Mouse (Mus musculus) embryonic facial prominence, embryonic 14.5 days (tissue): ENCODE measurements around the gene Gm28374. TPM values are rescaled to one million over a fixed set of nuclear protein-coding genes. Genes with fewer than 3 reads are reported as not detected.
A peak's percentile ranks its signal among the peaks of the same experiment; 100 is the strongest.

Source experiments
- ATAC-seq: fragments of 200-750 bp; cut with Nextera tagmentation; 2 replicates; pipeline ENCODE4 v1.8.0; 2017; ENCODE audit warnings: low read depth, moderate number of reproducible peaks, moderate TSS enrichment
- DNase-seq: peaks from one replicate; pipeline ENCODE4 v3.0.0-alpha.2; 2015; ENCODE audit warnings: low spot score
- H3K27ac ChIP-seq: fragments of 300-500 bp; sonication (generic); replicated peaks from 2 replicates; pipeline ENCODE4 v1.5.1; 2014; ENCODE audit warnings: low read depth, mild to moderate bottlenecking, low read length, moderate library complexity
- H3K27me3 ChIP-seq: fragments of 300-500 bp; sonication (generic); replicated peaks from 2 replicates; pipeline ENCODE4 v1.6.1; 2014; ENCODE audit warnings: low read length; ENCODE audit not compliant: control insufficient read depth, insufficient read depth
- H3K36me3 ChIP-seq: fragments of 300-500 bp; sonication (generic); 2 replicates; pipeline ENCODE4 v1.6.1; 2014; ENCODE audit warnings: low read length, mixed read lengths; ENCODE audit not compliant: control insufficient read depth, insufficient read depth
- H3K4me1 ChIP-seq: fragments of 300-500 bp; sonication (generic); 2 replicates; pipeline ENCODE4 v1.6.1; 2014; ENCODE audit warnings: antibody characterized with exemption, low read length; ENCODE audit not compliant: control insufficient read depth, insufficient read depth
- H3K4me2 ChIP-seq: fragments of 300-500 bp; sonication (generic); 2 replicates; pipeline ENCODE4 v1.6.1; 2014; ENCODE audit warnings: low read depth, mild to moderate bottlenecking, low read length, moderate library complexity, mixed read lengths
- H3K4me3 ChIP-seq: fragments of 300-500 bp; sonication (generic); 2 replicates; pipeline ENCODE4 v1.5.1; 2014; ENCODE audit warnings: low read depth, mild to moderate bottlenecking, low read length
- H3K9ac ChIP-seq: fragments of 300-500 bp; sonication (generic); 2 replicates; pipeline ENCODE4 v1.6.1; 2014; ENCODE audit warnings: low read depth, mild to moderate bottlenecking, low read length, moderate library complexity, mixed read lengths
- H3K9me3 ChIP-seq: fragments of 300-500 bp; sonication (generic); 2 replicates; pipeline ENCODE4 v1.6.1; 2016; ENCODE audit warnings: low read length; ENCODE audit not compliant: control insufficient read depth
- WGBS: fragments of 180-500 bp; shearing (Covaris S2); extraction: QIAGEN DNeasy Blood & Tissue Kit; methylation state at CpG from one replicate; pipeline ENCODE4 v1.1.7; 2014; 5-methylcytosine and 5-hydroxymethylcytosine counted together
- polyA plus RNA-seq: library from polyadenylated mRNA; unstranded; fragments of >200 nt; fragmentation: Nextera tagmentation; extraction: Ambion mirVana; gene quantifications from 2 replicates; pipeline ENCODE4 v1.2.1, GENCODE M21; 2014

Gm28374 gene
- polyA plus RNA-seq, 1 experiment from 2014 or later: 0.28 TPM

DNA sequence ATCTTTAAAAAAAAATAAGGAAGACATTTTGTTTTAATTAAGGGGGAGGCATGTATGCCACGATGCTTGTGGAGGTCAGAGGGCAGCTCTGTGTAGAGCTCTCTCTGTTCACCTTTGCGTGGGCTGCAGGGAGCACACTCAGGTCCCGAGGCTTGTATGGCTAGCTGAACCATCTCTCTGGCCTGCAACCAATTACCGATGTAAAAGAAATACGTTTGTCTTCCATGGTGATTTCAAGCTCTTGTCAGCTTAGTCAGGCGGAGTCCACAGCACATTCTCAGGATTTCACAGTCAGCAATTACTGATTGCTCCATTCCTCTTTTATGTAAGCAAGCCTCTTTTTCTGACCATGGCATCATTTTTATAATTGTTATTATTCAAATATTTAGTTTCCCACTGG, 19.1 kb upstream of the Gm28374 start:
- Histone ChIP-seq H3K9ac (peak overlapping the region; percentile 25; the same call in 1 of the 2 replicates), H3K27me3 (no peaks in the 10 kb centered on the region), H3K4me1 (no peaks in the 10 kb centered on the region), H3K4me3 (no peak overlapping the region), H3K36me3 (no peaks in the 10 kb centered on the region), H3K9me3 (no peaks in the 10 kb centered on the region), H3K4me2 (no peak overlapping the region), H3K27ac (no peak overlapping the region)
- WGBS: 26% methylated on average over 6 of the region's 6 CpGs
- ATAC-seq: no peak
- no peak for DNase-seq

DNA sequence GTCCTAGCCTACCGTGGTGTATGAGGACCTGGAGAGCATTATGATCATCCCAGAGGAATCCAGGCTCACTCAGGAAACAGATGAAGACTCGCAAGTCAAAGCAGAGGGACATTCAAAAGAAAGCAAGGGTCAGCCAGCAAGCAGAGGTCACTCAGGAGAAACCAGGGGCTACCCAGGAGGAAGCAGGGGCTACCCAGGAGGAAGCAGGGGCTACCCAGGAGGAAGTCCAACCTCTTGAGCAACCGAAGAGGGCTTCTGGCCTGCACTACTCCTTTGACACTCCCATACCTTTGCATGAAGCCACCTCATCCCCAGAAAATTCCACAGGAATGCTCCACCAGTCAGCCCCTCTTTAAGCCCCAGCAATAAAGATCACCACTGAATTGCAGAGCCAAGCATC, 15.8 kb upstream of the Gm28374 start:
- no peaks in the 10 kb centered on the region for H3K9me3 ChIP-seq
- no peak overlapping the region for H3K4me2 ChIP-seq
- no peak for ATAC-seq
- H3K27me3 ChIP-seq: no peaks in the 10 kb centered on the region
- H3K9ac ChIP-seq: no peak overlapping the region
- no peak overlapping the region for H3K4me3 ChIP-seq
- H3K36me3 ChIP-seq: peaks cover 13% of the 10 kb centered on the region; the same call in 1 of the 2 replicates
- no peak for DNase-seq
- H3K27ac ChIP-seq: no peak overlapping the region
- WGBS: 85% methylated on average over 3 of the region's 3 CpGs
- H3K4me1 ChIP-seq: no peaks in the 10 kb centered on the region

DNA sequence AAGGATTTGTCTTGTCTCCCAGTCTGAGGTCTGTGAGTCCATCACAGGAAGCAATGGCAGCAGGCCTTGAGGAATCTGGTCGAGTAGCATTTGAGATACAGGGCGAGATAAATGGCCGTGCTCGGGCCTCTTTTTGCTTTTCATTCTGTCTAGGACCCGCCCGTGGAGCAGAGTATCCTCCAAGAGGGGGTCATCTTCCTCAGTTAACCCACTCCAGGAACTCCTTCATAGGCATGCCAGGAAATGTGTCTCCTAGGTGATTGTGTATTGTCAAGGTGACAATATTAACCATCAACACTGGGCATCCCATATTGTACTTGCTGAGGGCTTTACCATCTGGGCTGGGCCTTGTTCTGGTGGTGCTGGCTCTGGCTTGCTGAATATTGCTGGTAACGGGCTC, 12.1 kb upstream of the Gm28374 start, which contains the start of gene AC131692.1:
Gene AC131692.1, plus strand, starts transcription at position 301 of the 400 bp plus-strand sequence.
- Histone ChIP-seq H3K4me3 (no peak within 1 kb of the TSS), H3K4me2 (no peak within 1 kb of the TSS), H3K27ac (no peak within 1 kb of the TSS), H3K27me3 (no peaks in the 10 kb centered on the region), H3K36me3 (peaks cover 45% of the 10 kb centered on the region), H3K9ac (peak within 1 kb of the TSS; percentile 19; the same call in 1 of the 2 replicates), H3K9me3 (no peaks in the 10 kb centered on the region), H3K4me1 (no peaks in the 10 kb centered on the region)
- DNase-seq: no peak
- ATAC-seq: no peak
- 88% methylated on average over 7 of the region's 7 CpGs for WGBS

DNA sequence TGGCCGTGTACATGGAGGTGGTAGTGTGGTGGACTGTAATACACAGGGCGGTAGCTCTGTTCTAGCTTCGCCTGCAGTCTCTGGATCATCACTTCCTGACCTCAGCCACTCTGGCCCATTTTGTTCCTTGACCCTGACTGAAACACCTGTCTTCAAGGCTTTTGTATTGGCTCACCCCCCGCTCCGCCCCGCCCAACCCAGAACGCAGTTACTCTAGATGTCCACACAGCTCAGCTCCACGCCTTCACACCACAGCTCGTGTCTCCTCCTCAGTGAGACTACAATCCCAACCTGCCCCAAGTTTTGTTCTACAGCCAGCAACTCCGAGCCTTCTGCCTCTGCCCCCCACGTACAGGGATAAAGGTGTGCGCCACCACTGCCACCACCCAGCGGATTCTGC, 6.8 kb upstream of the Gm28374 start:
- 93% methylated on average over 12 of the region's 13 CpGs for WGBS
- no peak overlapping the region for H3K4me3 ChIP-seq
- H3K9ac ChIP-seq: no peak overlapping the region
- H3K27ac ChIP-seq: no peak overlapping the region
- peaks cover 3% of the 10 kb centered on the region for H3K4me1 ChIP-seq
- H3K4me2 ChIP-seq: no peak overlapping the region
- ATAC-seq (no peak), DNase-seq (no peak)
- no peaks in the 10 kb centered on the region for H3K9me3 ChIP-seq
- no peaks in the 10 kb centered on the region for H3K27me3 ChIP-seq
- peaks cover 49% of the 10 kb centered on the region for H3K36me3 ChIP-seq

DNA sequence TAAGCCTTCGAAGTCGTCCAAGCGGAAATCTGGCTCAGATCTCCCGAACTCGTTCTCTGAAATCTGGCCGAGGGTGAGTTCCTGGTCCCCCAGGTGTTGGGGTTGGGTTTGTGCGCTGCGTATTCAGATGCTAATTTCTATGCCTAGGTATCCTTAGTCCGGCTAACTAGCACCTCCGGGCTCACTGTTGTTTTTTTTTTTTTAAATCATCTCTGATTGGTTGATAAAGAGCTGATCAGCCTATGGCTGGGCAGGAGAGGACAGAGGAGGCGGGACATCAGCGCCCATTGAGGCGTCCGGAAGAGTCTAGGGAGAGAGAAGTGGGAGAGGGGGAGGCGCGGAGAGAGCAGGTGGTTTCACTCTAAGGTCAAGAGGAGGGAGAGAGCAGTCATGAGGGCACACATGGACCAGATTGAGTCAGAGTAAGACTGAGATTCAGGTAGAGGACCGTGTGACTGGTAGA, 3.4 kb upstream of the Gm28374 start:
- peak overlapping the region; percentile 73 for H3K4me3 ChIP-seq
- H3K4me2 ChIP-seq: peak overlapping the region; percentile 88
- peaks cover 44% of the 10 kb centered on the region for H3K36me3 ChIP-seq
- peak overlapping the region; percentile 57 for H3K27ac ChIP-seq
- WGBS: under 1% methylated on average over 17 of the region's 17 CpGs
- peak overlapping the region; percentile 75 for H3K9ac ChIP-seq
- peak; percentile 85 for DNase-seq
- H3K9me3 ChIP-seq: no peaks in the 10 kb centered on the region
- ATAC-seq: peak; percentile 71
- H3K27me3 ChIP-seq: no peaks in the 10 kb centered on the region
- peaks cover 6% of the 10 kb centered on the region for H3K4me1 ChIP-seq

DNA sequence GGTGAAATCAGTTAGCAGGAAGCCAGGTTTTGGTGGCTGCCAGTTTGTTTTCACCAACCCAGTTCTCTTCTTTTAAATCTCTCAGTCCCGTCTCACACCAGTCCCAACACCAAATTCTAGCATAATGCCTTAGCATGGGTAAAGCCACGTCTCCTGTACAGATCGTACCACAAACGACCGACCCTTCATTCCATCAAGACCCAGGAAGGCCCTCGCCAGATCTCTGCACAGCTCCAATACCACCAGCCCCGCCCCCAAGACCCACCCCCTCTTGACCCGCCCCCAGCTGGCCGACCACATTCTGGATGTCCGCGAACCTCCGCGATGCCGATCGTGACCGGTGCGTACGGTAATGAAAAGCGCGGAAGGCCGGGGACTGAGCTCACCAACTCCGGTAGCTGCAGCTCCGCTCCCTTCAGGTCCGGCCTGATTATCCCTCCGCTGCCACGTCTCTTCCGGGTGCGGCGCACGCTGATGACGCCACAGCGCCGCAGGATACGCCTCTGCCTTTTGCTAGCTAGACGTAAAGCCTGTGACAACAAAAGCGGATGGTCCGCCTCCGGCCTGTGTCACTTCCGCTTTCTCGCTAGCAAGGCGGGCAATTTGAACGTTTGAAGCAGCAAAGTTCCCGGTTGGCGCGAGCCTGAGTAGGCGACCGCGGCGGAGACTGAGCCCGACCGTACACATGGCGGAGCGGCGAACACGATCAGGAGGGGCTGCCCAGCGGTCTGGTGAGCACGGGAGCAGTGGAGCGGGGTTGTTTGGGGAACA, 2.6 kb upstream of the Gm28374 start, which contains the start of the genes Zfpl1 and Cdca5:
Gene Zfpl1, minus strand, starts transcription at position 479 of the 771 bp plus-strand sequence.
Gene Cdca5, plus strand, starts transcription at position 506 of the 771 bp plus-strand sequence.
- Histone ChIP-seq H3K9me3 (no peaks in the 10 kb centered on the region), H3K4me3 (peak within 1 kb of the TSS; percentile 73), H3K9ac (peak within 1 kb of the TSS; percentile 75), H3K4me1 (peaks cover 6% of the 10 kb centered on the region), H3K4me2 (peak within 1 kb of the TSS; percentile 88), H3K27ac (peak within 1 kb of the TSS; percentile 66), H3K27me3 (no peaks in the 10 kb centered on the region), H3K36me3 (peaks cover 44% of the 10 kb centered on the region)
- ATAC-seq (peak; percentile 91), DNase-seq (peak; percentile 99)
- under 1% methylated on average over 46 of the region's 58 CpGs for WGBS

DNA sequence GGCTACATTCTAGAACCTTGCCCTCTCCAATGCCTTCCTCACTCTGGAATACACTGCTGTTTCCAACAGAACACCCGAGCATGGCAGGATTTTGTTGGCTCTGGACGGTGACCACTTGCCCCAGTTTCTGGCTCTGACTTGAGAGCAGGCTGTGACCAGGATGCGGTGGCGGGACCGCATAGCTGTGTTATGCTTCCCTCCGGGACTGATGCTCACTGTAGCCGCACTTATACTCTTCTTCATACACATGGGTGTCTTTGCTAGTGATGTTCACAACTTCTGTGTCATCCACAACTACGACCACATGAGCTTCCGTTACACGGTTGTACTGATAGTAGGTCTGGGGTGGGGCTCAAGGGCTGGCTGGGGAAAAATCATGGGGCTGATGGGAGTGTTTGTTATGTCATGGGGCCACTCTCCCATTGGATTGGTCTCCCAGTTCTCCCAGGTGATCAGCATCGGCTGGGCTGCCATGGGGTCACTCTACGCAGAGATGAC, 2.0 kb downstream of the Gm28374 start, which contains the start of gene Tmem262:
Gene Tmem262, plus strand, starts transcription at position 51 of the 498 bp plus-strand sequence.
- Histone ChIP-seq H3K4me3 (no peak within 1 kb of the TSS), H3K27ac (no peak within 1 kb of the TSS), H3K9me3 (no peaks in the 10 kb centered on the region), H3K4me1 (peaks cover 13% of the 10 kb centered on the region), H3K4me2 (no peak within 1 kb of the TSS), H3K27me3 (no peaks in the 10 kb centered on the region), H3K9ac (no peak within 1 kb of the TSS), H3K36me3 (peaks cover 28% of the 10 kb centered on the region)
- ATAC-seq: no peak
- DNase-seq: no peak
- 94% methylated on average over 12 of the region's 12 CpGs for WGBS

DNA sequence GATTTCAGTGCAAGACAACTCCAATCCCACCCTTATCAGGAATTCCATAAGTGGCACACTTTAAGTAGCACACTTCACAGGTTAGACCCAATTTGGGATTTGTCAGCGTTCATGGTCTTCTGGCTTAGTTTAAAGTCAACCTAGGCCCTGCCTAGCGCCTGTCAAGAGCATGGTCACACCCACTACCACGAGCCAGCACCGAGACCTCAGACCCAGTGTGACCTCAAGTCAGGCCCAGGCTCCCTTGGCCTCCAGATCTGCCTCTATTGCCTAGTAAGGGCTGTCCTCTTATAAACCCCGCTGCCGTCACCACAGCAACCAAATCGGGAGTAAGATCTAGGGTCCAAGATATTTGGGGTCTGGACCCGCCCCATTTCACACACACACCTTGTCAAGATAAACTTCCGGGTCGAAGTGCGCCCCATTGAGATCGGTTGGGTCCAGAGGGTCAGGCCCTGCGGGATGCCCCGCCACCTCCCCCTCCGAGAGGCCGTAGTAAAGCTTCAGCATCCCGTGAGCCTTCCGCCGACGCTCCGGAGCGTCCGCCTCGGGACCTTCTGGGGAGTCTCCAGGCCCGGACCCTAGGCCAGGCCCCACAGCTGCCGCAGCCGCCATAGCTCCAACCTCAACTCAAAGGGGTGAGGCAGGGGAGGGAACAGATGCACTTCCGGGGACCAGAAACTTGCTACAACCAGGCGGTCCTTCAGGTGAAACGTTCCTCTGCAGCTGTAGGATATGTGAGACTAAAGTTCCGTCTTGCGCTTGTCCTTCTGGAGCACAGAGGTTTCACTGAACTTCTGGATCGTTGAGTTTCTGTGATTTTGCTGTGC, 5.3 kb downstream of the Gm28374 start, which contains the start of gene Vps51:
Gene Vps51, minus strand, starts transcription at position 668 of the 830 bp plus-strand sequence.
- Histone ChIP-seq H3K36me3 (peaks cover 40% of the 10 kb centered on the region), H3K4me1 (peaks cover 7% of the 10 kb centered on the region; the same call in 1 of the 2 replicates)
- under 1% methylated on average over 33 of the region's 33 CpGs for WGBS

More for the DNA sequence above, 5.3 kb downstream of the Gm28374 start, which contains the start of gene Vps51:
- Histone ChIP-seq H3K27ac (peak within 1 kb of the TSS; percentile 84), H3K4me2 (peak within 1 kb of the TSS; percentile 70), H3K27me3 (no peaks in the 10 kb centered on the region), H3K9ac (peak within 1 kb of the TSS; percentile 73), H3K9me3 (no peaks in the 10 kb centered on the region), H3K4me3 (peak within 1 kb of the TSS; percentile 58)
- ATAC-seq (peak; percentile 94), DNase-seq (peak; percentile 96)
